Mouse (Mus musculus): ENCODE data around the gene Lims1. TPM values are rescaled to one million over a fixed set of nuclear protein-coding genes. Genes with fewer than 3 reads are reported as not detected.

Gene Lims1
- polyA plus RNA-seq, 1 experiment from 2014 or later, result 143 TPM

DNA sequence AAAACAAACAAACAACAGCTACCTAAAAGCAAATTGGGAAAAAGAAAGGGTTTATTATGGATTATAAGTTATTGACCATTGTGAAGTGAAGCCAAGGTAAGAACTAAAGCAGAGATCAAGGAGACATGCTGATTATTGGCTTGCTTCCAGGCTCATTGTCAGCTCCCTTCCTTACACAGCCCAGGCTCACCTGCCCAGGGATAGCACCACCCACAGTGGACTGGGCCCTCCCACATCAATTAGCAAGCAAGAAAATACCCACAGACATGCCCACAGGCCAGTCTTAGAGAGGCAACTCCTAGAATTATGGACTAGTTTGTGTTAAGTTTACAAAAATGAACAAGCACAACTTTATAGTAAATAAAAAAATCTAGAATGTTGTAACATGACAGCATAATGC, 89.6 kb downstream of the Lims1 start:
- no peaks in the 10 kb centered on the region for H3K27me3 ChIP-seq (replicated peaks)
- no peaks in the 10 kb centered on the region for H3K9me3 ChIP-seq
- H3K9ac ChIP-seq, result no peak overlapping the region
- no peak overlapping the region for H3K27ac ChIP-seq
- no peak for ATAC-seq
- H3K36me3 ChIP-seq, result peaks cover 17% of the 10 kb centered on the region; the same call in 1 of the 2 replicates
- no peak overlapping the region for H3K4me3 ChIP-seq (replicated peaks)
- no peak overlapping the region for H3K4me2 ChIP-seq (replicated peaks)
- H3K4me1 ChIP-seq (replicated peaks), result no peaks in the 10 kb centered on the region

DNA sequence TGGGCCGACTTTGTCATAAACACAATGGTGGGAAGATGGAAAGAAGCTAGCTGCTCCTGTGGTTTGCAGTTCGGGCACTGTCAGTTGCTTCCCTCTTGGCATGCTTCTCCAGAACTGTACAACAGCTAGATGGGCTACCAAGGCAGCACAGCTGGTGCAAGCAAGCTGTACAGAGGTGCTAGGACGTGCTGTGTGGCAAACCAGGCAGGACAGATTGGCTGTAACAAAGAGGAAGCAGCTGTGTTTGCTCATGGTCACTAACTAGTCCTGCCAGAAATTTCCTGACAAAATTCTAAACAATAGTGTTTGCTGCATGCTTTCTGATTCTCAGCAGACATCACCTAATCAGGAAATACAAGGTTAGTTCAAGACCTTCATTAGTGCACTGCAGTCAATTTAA, 93.4 kb downstream of the Lims1 start:
- 72% methylated on average over 3 of the region's 3 CpGs for WGBS

GRCm38 (mm10) chr10:58418290-58418971, 95.2 kb downstream of the Lims1 start:
- H3K9me3 ChIP-seq, result no peaks in the 10 kb centered on the region
- no peak overlapping the region for H3K27ac ChIP-seq
- whole genome bisulfite sequencing, result 90% methylated on average over 10 of the region's 10 CpGs
- no peaks in the 10 kb centered on the region for H3K4me1 ChIP-seq (replicated peaks)
- no peak overlapping the region for H3K4me3 ChIP-seq (replicated peaks)
- no peak overlapping the region for H3K9ac ChIP-seq
- H3K27me3 ChIP-seq (replicated peaks), result no peaks in the 10 kb centered on the region
- no peak overlapping the region for H3K4me2 ChIP-seq (replicated peaks)
- no peak for ATAC-seq
- peaks cover 14% of the 10 kb centered on the region; the same call in 1 of the 2 replicates for H3K36me3 ChIP-seq

More for the DNA sequence above, 93.4 kb downstream of the Lims1 start:
- Histone ChIP-seq H3K36me3 (peaks cover 13% of the 10 kb centered on the region; the same call in 1 of the 2 replicates), H3K9me3 (no peaks in the 10 kb centered on the region), H3K4me1 (replicated peaks) (no peaks in the 10 kb centered on the region), H3K4me3 (replicated peaks) (no peak overlapping the region), H3K9ac (no peak overlapping the region), H3K27me3 (replicated peaks) (no peaks in the 10 kb centered on the region), H3K4me2 (replicated peaks) (no peak overlapping the region), H3K27ac (no peak overlapping the region)
- no peak for ATAC-seq

GRCm38 (mm10) chr10:58427930-58428329, 104.7 kb downstream of the Lims1 start:
- ATAC-seq, result no peak
- no peaks in the 10 kb centered on the region for H3K4me1 ChIP-seq (replicated peaks)
- H3K9ac ChIP-seq, result no peak overlapping the region
- no peak overlapping the region for H3K27ac ChIP-seq
- no peak overlapping the region for H3K4me3 ChIP-seq (replicated peaks)
- H3K27me3 ChIP-seq (replicated peaks), result no peaks in the 10 kb centered on the region
- peaks cover 7% of the 10 kb centered on the region; the same call in 1 of the 2 replicates for H3K36me3 ChIP-seq
- H3K9me3 ChIP-seq, result no peaks in the 10 kb centered on the region
- WGBS, result 100% methylated on average over 2 of the region's 2 CpGs
- no peak overlapping the region for H3K4me2 ChIP-seq (replicated peaks)

DNA sequence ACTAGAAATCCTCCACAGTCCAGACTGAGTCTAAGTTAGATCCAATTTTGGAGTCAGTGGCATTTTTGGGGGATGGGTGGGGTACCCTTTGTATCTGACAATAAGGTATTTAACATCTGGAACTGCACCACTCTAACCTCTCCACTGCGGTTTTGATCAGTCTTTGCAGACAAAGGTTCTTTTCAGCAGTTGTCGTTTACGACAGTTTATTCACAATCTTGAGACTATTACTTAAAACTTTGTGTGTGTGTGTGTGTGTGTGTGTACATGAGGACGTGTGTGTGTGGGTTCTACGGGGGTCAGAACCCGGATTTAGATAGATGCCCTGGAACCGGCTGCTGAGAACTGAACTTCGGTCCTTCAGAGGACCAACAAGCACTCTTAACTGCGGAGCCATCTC, 122.6 kb downstream of the Lims1 start:
- H3K4me3 ChIP-seq (replicated peaks), result peak overlapping the region; percentile 94
- peak overlapping the region; percentile 78 for H3K27ac ChIP-seq
- no peaks in the 10 kb centered on the region for H3K36me3 ChIP-seq
- H3K9ac ChIP-seq, result peak overlapping the region; percentile 40
- H3K27me3 ChIP-seq (replicated peaks), result no peaks in the 10 kb centered on the region
- no peaks in the 10 kb centered on the region for H3K4me1 ChIP-seq (replicated peaks)
- peak overlapping the region; percentile 58 for H3K4me2 ChIP-seq (replicated peaks)
- no peaks in the 10 kb centered on the region for H3K9me3 ChIP-seq
- 21% methylated on average over 9 of the region's 9 CpGs for WGBS
- peak; percentile 16 for ATAC-seq

GRCm38 (mm10) chr10:58446384-58447279, 123.4 kb downstream of the Lims1 start, which contains the start of gene Ranbp2:
TSS of gene Ranbp2 (plus strand) at chr10:58446920.
- H3K36me3 ChIP-seq, result no peaks in the 10 kb centered on the region
- WGBS, result under 1% methylated on average over 91 of the region's 91 CpGs
- peak within 1 kb of the TSS; percentile 93 for H3K9ac ChIP-seq
- H3K27ac ChIP-seq, result peak within 1 kb of the TSS; percentile 96
- no peaks in the 10 kb centered on the region for H3K9me3 ChIP-seq
- H3K27me3 ChIP-seq (replicated peaks), result no peaks in the 10 kb centered on the region
- peak within 1 kb of the TSS; percentile 94 for H3K4me3 ChIP-seq (replicated peaks)
- peak within 1 kb of the TSS; percentile 58 for H3K4me2 ChIP-seq (replicated peaks)
- peak; percentile 99 for ATAC-seq
- no peaks in the 10 kb centered on the region for H3K4me1 ChIP-seq (replicated peaks)

- WGBS, result under 1% methylated on average over 32 of the region's 32 CpGs
- no peaks in the 10 kb centered on the region for H3K9me3 ChIP-seq
- no peak; the same call in none of the 2 replicates for ATAC-seq
- H3K36me3 ChIP-seq, result no peaks in the 10 kb centered on the region
- no peaks in the 10 kb centered on the region for H3K27me3 ChIP-seq (replicated peaks)
- H3K4me1 ChIP-seq (replicated peaks), result no peaks in the 10 kb centered on the region
- peak overlapping the region; percentile 93 for H3K9ac ChIP-seq
- H3K4me2 ChIP-seq (replicated peaks), result peak overlapping the region; percentile 51
- H3K4me3 ChIP-seq (replicated peaks), result peak overlapping the region; percentile 94
- peak overlapping the region; percentile 96 for H3K27ac ChIP-seq
Measured at GRCm38 (mm10) chr10:58447280-58447781, 124.1 kb downstream of the Lims1 start.

DNA sequence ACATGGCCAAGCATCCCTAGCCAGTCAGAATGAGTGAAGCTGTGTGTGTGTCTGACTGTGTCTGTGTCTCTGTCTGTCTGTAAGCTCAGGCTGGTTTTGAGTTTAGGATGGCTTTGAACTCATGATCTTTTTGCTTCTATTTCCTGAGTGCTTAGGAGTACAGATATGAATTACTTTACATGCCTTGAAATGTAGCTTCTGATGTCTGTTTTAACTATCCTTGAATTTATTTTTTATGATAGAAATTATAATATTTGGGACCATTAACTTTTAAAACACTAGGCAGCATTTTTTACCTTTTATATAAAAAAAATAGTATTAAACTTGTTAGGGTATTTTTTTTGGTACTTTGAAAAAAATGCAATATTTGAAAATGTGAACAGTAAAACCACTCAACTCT, 128.3 kb downstream of the Lims1 start:
- Histone ChIP-seq H3K36me3 (peaks cover 8% of the 10 kb centered on the region; the same call in 1 of the 2 replicates), H3K4me1 (replicated peaks) (no peaks in the 10 kb centered on the region), H3K27ac (no peak overlapping the region), H3K27me3 (replicated peaks) (no peaks in the 10 kb centered on the region), H3K9ac (no peak overlapping the region), H3K4me2 (replicated peaks) (no peak overlapping the region), H3K4me3 (replicated peaks) (no peak overlapping the region), H3K9me3 (no peaks in the 10 kb centered on the region)
- no peak for ATAC-seq

DNA sequence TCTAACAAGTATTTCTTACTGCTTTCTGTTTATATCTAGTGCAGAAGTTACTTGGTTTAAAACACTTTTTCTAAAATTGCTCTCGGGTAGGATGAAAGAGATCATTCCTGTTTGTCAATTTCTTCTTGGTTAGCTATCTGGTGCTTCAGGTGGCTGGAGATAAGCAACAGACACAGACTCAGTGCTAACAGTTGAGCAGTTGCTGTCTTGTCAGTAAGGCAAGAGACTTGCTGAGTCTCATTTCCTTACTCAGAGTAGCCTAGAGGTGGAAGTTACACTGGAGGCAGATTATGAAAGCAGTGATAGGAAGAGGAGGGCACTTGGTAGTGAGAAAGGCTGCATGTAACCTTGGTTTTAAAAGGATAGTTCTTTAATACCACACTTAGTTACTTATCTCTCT, 128.9 kb downstream of the Lims1 start:
- H3K4me2 ChIP-seq (replicated peaks), result no peak overlapping the region
- H3K9ac ChIP-seq, result no peak overlapping the region
- no peak for ATAC-seq
- no peaks in the 10 kb centered on the region for H3K4me1 ChIP-seq (replicated peaks)
- no peaks in the 10 kb centered on the region for H3K27me3 ChIP-seq (replicated peaks)
- 97% methylated on average over 1 of the region's 1 CpGs for WGBS
- H3K36me3 ChIP-seq, result peaks cover 8% of the 10 kb centered on the region; the same call in 1 of the 2 replicates
- H3K9me3 ChIP-seq, result no peaks in the 10 kb centered on the region
- no peak overlapping the region for H3K4me3 ChIP-seq (replicated peaks)
- no peak overlapping the region for H3K27ac ChIP-seq

- no peaks in the 10 kb centered on the region for H3K9me3 ChIP-seq
- H3K4me3 ChIP-seq (replicated peaks), result no peak overlapping the region
- H3K27ac ChIP-seq, result no peak overlapping the region
- H3K4me1 ChIP-seq (replicated peaks), result no peaks in the 10 kb centered on the region
- peak; percentile 53; the same call in 1 of the 2 replicates for ATAC-seq
- peaks cover 11% of the 10 kb centered on the region; the same call in 1 of the 2 replicates for H3K36me3 ChIP-seq
- WGBS, result 92% methylated on average over 1 of the region's 1 CpGs
- H3K4me2 ChIP-seq (replicated peaks), result no peak overlapping the region
- no peak overlapping the region for H3K9ac ChIP-seq
- H3K27me3 ChIP-seq (replicated peaks), result no peaks in the 10 kb centered on the region
Measured at GRCm38 (mm10) chr10:58459896-58460295, 136.6 kb downstream of the Lims1 start.

All from intestine, embryonic 15.5 days (tissue).